9 mouse cellular contexts compared by ENCODE assay signal in the genomic region with DNA sequence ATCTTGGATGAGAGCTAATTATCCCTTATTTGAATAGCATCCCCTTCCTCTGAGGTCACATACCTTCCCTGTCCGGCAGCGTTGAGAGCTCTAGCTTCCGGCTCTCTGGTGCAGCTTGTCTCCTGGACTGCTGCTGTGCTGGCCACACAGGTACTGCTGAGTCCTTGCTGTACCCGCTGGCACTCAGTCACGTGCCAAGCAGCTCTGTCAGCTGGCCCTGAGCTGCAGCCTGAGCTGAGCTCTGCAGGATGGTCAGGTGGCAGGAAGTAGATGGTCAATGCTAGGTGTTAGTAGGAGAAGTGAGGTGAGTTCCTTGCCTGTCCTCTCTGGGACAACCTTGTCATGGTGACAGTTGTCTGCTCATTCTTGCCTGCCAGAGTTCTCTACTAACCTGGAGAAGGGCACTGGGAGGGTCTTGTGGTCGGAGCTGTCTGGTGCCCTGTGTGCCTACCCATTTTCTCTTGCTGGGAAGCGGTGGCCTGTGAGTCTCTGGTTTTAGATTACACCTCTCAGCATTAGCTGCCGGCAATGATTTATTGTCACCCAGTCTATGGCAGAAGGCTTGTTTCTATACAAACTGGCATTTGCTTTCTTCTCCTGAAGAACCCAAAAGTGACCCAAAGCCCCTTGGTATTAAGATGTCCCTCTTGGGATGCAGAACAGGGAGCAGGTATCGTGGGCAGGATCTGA. TPM values are rescaled to one million over a fixed set of nuclear protein-coding genes. Genes with fewer than 3 reads are reported as not detected.
A peak's percentile ranks its signal among the peaks of the same experiment; 100 is the strongest.
DNase-seq lines count a peak whose midpoint lies in the region; ATAC-seq and TF ChIP-seq lines count a peak whose summit lies in the region.
"Had no signal": no experiment of that assay in that cellular context is flagged by ENCODE, and none has a peak within 500 bp of the region (broad histone marks: within the 10 kb centered on the region; RNA-seq: fewer than 3 reads in every experiment).

No protein-coding gene starts in this region.

- no peak overlapping the region for H3K4me3 ChIP-seq in lung, embryonic 14.5 days (ENCODE audit: low read depth, low read length)
- no peak overlapping the region for H3K4me3 ChIP-seq in lung, postnatal 0 days (ENCODE audit: low read depth, low read length)
- H3K4me3 ChIP-seq in embryonic facial prominence, embryonic 12.5 days: no peak overlapping the region
- H3K4me3 ChIP-seq in kidney, embryonic 14.5 days (ENCODE audit: low read length): no peak overlapping the region

- H3K36me3 ChIP-seq in lung, embryonic 14.5 days (ENCODE audit: insufficient read depth): peaks cover 34% of the 10 kb centered on the region
- no peaks in the 10 kb centered on the region for H3K36me3 ChIP-seq in lung, postnatal 0 days (ENCODE audit: insufficient read depth, low read length)
- peaks cover 55% of the 10 kb centered on the region for H3K36me3 ChIP-seq in embryonic facial prominence, embryonic 12.5 days
- peaks cover 17% of the 10 kb centered on the region; the same call in 1 of the 2 replicates for H3K36me3 ChIP-seq in kidney, embryonic 14.5 days (ENCODE audit: control insufficient read depth, insufficient read depth, low read length)

- no peak for TF ChIP-seq EP300 in lung, postnatal 0 days (IDR thresholded peaks at IDR 0.05)

- no peaks in the 10 kb centered on the region for H3K27me3 ChIP-seq in lung, embryonic 14.5 days (ENCODE audit: insufficient read depth, low read length)
- no peaks in the 10 kb centered on the region for H3K27me3 ChIP-seq in lung, postnatal 0 days (replicated peaks; ENCODE audit: insufficient read depth, low read length)
- H3K27me3 ChIP-seq in embryonic facial prominence, embryonic 12.5 days: no peaks in the 10 kb centered on the region
- no peaks in the 10 kb centered on the region for H3K27me3 ChIP-seq in kidney, embryonic 14.5 days (ENCODE audit: control insufficient read depth, insufficient read depth, low read length)

- no peaks in the 10 kb centered on the region for H3K9me3 ChIP-seq in lung, embryonic 14.5 days (ENCODE audit: low read depth, low read length)
- no peaks in the 10 kb centered on the region for H3K9me3 ChIP-seq in lung, postnatal 0 days (ENCODE audit: low read length)
- H3K9me3 ChIP-seq in embryonic facial prominence, embryonic 12.5 days: no peaks in the 10 kb centered on the region
- no peaks in the 10 kb centered on the region for H3K9me3 ChIP-seq in kidney, embryonic 14.5 days (ENCODE audit: control insufficient read depth, low read length)

- ATAC-seq in lung, embryonic 14.5 days (ENCODE audit: insufficient read depth): no peak
- ATAC-seq in lung, postnatal 0 days: no peak
- ATAC-seq in embryonic facial prominence, embryonic 12.5 days (ENCODE audit: insufficient number of reproducible peaks, insufficient read depth, low FRiP score, low TSS enrichment): no peak
- ATAC-seq in kidney, embryonic 14.5 days (ENCODE audit: low FRiP score, low TSS enrichment): peak; percentile 53

- no peak for TF ChIP-seq CTCF in lung, embryonic 14.5 days (IDR thresholded peaks at IDR 0.05; ENCODE audit: low read depth)
- no peak for TF ChIP-seq CTCF in lung, postnatal 0 days (IDR thresholded peaks at IDR 0.05)

- WGBS in lung, embryonic 14.5 days: 69% methylated on average over 9 of the region's 9 CpGs
- 55% methylated on average over 9 of the region's 9 CpGs for WGBS in lung, postnatal 0 days
- WGBS in embryonic facial prominence, embryonic 12.5 days: 58% methylated on average over 9 of the region's 9 CpGs
- 44% methylated on average over 9 of the region's 9 CpGs for WGBS in kidney, embryonic 14.5 days

- H3K4me1 ChIP-seq in lung, embryonic 14.5 days (ENCODE audit: insufficient read depth): peaks cover 4% of the 10 kb centered on the region; the same call in 1 of the 2 replicates
- no peaks in the 10 kb centered on the region for H3K4me1 ChIP-seq in lung, postnatal 0 days (ENCODE audit: insufficient read depth, low read depth, low read length)
- H3K4me1 ChIP-seq in embryonic facial prominence, embryonic 12.5 days: peaks cover 16% of the 10 kb centered on the region
- H3K4me1 ChIP-seq in kidney, embryonic 14.5 days (ENCODE audit: control insufficient read depth, insufficient read depth, low read length): peaks cover 32% of the 10 kb centered on the region

- H3K27ac ChIP-seq in lung, embryonic 14.5 days (ENCODE audit: low read depth): 0 out of 2 replicates have a peak overlapping the region, but pooled peaks have one; percentile 2
- H3K27ac ChIP-seq in lung, postnatal 0 days (ENCODE audit: low read length): no peak overlapping the region
- peak overlapping the region; percentile 61; the same call in 1 of the 2 replicates for H3K27ac ChIP-seq in embryonic facial prominence, embryonic 12.5 days
- H3K27ac ChIP-seq in kidney, embryonic 14.5 days (ENCODE audit: low read depth, low read length): peak overlapping the region; percentile 75; the same call in 1 of the 2 replicates
- H3K27ac ChIP-seq: liver, embryonic 14.5 days had no signal

- no peak overlapping the region for H3K4me2 ChIP-seq in lung, embryonic 14.5 days
- no peak overlapping the region for H3K4me2 ChIP-seq in lung, postnatal 0 days (replicated peaks; ENCODE audit: low read depth, low read length)
- no peak overlapping the region for H3K4me2 ChIP-seq in embryonic facial prominence, embryonic 12.5 days (replicated peaks)
- no peak overlapping the region for H3K4me2 ChIP-seq in kidney, embryonic 14.5 days (replicated peaks; ENCODE audit: low read depth, low read length)

- H3K9ac ChIP-seq in lung, embryonic 14.5 days: no peak overlapping the region
- H3K9ac ChIP-seq in lung, postnatal 0 days (replicated peaks; ENCODE audit: low read depth): no peak overlapping the region
- H3K9ac ChIP-seq in embryonic facial prominence, embryonic 12.5 days: no peak overlapping the region
- H3K9ac ChIP-seq in kidney, embryonic 14.5 days (ENCODE audit: low read depth, low read length): no peak overlapping the region
- H3K9ac ChIP-seq: liver, embryonic 14.5 days had no signal

- peak; percentile 11 for DNase-seq in lung, embryonic 14.5 days
- DNase-seq in lung, postnatal 0 days (ENCODE audit: low spot score): no peak
- DNase-seq in skeletal muscle tissue, adult 2 months (ENCODE audit: low read depth, low spot score): peak; percentile 48
- no peak for DNase-seq in adipocyte (ENCODE audit: low spot score)
- DNase-seq in natural killer cell, adult 2 months (ENCODE audit: low spot score in 2 of 2): no peak
- DNase-seq in right cerebral cortex, adult 2 months (ENCODE audit: low spot score in 2 of 2): no peak

RNA-seq across cellular contexts. Expression of a gene that starts 53.1 kb away (rescaled TPM):
- not detected in 2 replicates for polyA plus RNA-seq in lung, embryonic 14.5 days (2014; fragmentation: Nextera tagmentation; extraction: Ambion mirVana)
- polyA plus RNA-seq in lung, postnatal 0 days (2015; fragmentation: Nextera tagmentation; extraction: Ambion mirVana): 0.08 TPM in 1 of 2 replicates, not detected in the other
- polyA plus RNA-seq in embryonic facial prominence, embryonic 12.5 days (2016; fragmentation: Nextera tagmentation; extraction: Ambion mirVana): 0.04 TPM in 1 of 2 replicates, not detected in the other
- not detected in 2 replicates for polyA plus RNA-seq in kidney, embryonic 14.5 days (2014; fragmentation: Nextera tagmentation; extraction: Ambion mirVana)

Comparison
In these comparisons a context has a peak if more than half of its experiments do, and no peak if none do; other contexts are left out.
1. DNase-seq: peak in lung, embryonic 14.5 days (single experiment) and skeletal muscle tissue, adult 2 months (single experiment); none in lung, postnatal 0 days (single experiment), adipocyte (single experiment), natural killer cell, adult 2 months (0 of 2) and right cerebral cortex, adult 2 months (0 of 2).